Mouse (Mus musculus): ENCODE results near the gene Mup21. TPM values are rescaled to one million over a fixed set of nuclear protein-coding genes. Genes with fewer than 3 reads are reported as not detected.

The Mup21 gene
- polyA plus RNA-seq, 1 experiment from 2014 or later = not detected

Other genes with a start within 250 kb of the Mup21 start
- not detected in 2 replicates for gene Mup20, start 96.7 kb downstream of the Mup21 start, polyA plus RNA-seq (2014; fragmentation: Nextera tagmentation; extraction: Ambion mirVana)
- gene Mup3, start 63.5 kb downstream of the Mup21 start, polyA plus RNA-seq (2014; fragmentation: Nextera tagmentation; extraction: Ambion mirVana) = not detected in 2 replicates
- gene Zfp37, start 80.2 kb upstream of the Mup21 start, polyA plus RNA-seq (2014; fragmentation: Nextera tagmentation; extraction: Ambion mirVana) = 3.4 and 4.1 TPM in 2 replicates
- gene Slc31a2, start 111.7 kb upstream of the Mup21 start, polyA plus RNA-seq (2014; fragmentation: Nextera tagmentation; extraction: Ambion mirVana) = 8.4 TPM in 2 replicates
- 26.9 and 29.9 TPM in 2 replicates for gene Fkbp15, start 209.7 kb upstream of the Mup21 start, polyA plus RNA-seq (2014; fragmentation: Nextera tagmentation; extraction: Ambion mirVana)
- 48.6 and 56.8 TPM in 2 replicates for gene Slc31a1, start 209.9 kb upstream of the Mup21 start, polyA plus RNA-seq (2014; fragmentation: Nextera tagmentation; extraction: Ambion mirVana)

Measured in liver, embryonic 11.5 days (tissue).